Mouse (Mus musculus): ENCODE data around the gene Qrich1. TPM values are rescaled to one million over a fixed set of nuclear protein-coding genes. Genes with fewer than 3 reads are reported as not detected.
A peak's percentile ranks its signal among the peaks of the same experiment; 100 is the strongest.
"Not testable (repeated sequence)": the region's sequence is repeated elsewhere in the genome, so short reads cannot be mapped to it uniquely, and the experiment has no call there.

The Qrich1 gene
- polyA plus RNA-seq, 1 experiment from 2014 or later, result 160 TPM

- Histone ChIP-seq H3K4me2 (peak overlapping the region; percentile 46), H3K4me3 (ENCODE audit: low read depth, low read length) (peak overlapping the region; percentile 17; the same call in 1 of the 2 replicates), H3K27ac (ENCODE audit: low read depth, low read length) (peak overlapping the region; percentile 98), H3K9ac (ENCODE audit: low read length) (peak overlapping the region; percentile 62), H3K27me3 (ENCODE audit: control insufficient read depth, insufficient read depth, low read length) (no peaks in the 10 kb centered on the region; the same call in 1 of the 2 replicates), H3K36me3 (ENCODE audit: control insufficient read depth, insufficient read depth, low read length) (no peaks in the 10 kb centered on the region), H3K4me1 (ENCODE audit: control insufficient read depth, insufficient read depth, low read length) (peaks cover 36% of the 10 kb centered on the region), H3K9me3 (ENCODE audit: control insufficient read depth, low read length) (no peaks in the 10 kb centered on the region)
- ATAC-seq (ENCODE audit: low FRiP score) (peak; percentile 98), DNase-seq (ENCODE audit: low spot score, missing footprints) (peak; percentile 99)
- under 1% methylated on average over 14 of the region's 14 CpGs for whole genome bisulfite sequencing
Measured at GRCm38 (mm10) chr9:108587571-108588180, 71.1 kb downstream of the Qrich1 start.

DNA sequence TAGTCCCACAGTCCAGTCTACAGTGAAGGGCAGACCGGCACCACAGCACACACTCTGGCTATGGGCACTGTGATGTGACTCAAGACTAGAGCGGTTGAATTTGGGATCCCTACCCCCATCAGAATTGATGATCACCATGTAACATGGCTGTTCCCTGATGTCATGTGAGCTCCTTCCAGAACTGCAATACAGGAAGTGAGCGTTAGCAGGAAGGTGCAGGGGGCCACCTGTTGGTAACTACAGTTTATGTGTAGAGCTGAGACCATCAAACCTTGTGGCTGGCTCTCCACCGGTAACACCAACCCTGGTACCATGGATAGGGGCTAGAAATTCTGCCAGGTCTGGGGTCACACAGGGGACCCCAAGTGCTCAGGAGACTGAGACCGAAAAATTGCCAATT, 72.6 kb downstream of the Qrich1 start:
- H3K27ac ChIP-seq (ENCODE audit: low read depth, low read length), result peak overlapping the region; percentile 98
- H3K9me3 ChIP-seq (ENCODE audit: control insufficient read depth, low read length), result no peaks in the 10 kb centered on the region
- WGBS, result 73% methylated on average over 5 of the region's 5 CpGs
- no peaks in the 10 kb centered on the region for H3K36me3 ChIP-seq (ENCODE audit: control insufficient read depth, insufficient read depth, low read length)
- no peaks in the 10 kb centered on the region for H3K27me3 ChIP-seq (ENCODE audit: control insufficient read depth, insufficient read depth, low read length)
- no peak overlapping the region for H3K4me2 ChIP-seq
- H3K4me1 ChIP-seq (ENCODE audit: control insufficient read depth, insufficient read depth, low read length), result peaks cover 36% of the 10 kb centered on the region
- no peak overlapping the region for H3K4me3 ChIP-seq (ENCODE audit: low read depth, low read length)
- DNase-seq (ENCODE audit: low spot score, missing footprints) (no peak), ATAC-seq (ENCODE audit: low FRiP score) (no peak)
- H3K9ac ChIP-seq (ENCODE audit: low read length), result no peak overlapping the region

DNA sequence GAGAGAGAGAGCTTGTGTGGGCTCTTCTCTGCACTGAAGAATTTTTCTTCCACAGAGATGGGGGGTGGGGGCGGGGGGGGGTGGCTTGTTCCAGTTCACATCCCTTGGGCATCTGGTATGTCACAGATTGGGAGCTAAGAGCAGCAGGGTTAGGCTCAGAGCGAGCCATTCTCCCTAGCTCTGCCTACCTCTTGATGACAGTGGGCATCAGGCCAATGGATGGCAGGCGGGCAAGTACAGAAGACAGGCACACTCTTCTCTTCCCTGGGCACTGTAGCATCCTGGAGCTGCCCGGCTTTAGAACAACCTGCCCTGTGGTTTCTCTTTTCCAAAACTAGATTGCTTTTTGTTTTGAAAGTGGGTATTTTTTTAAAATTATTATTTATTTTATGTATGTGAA, 74.9 kb downstream of the Qrich1 start:
- Histone ChIP-seq H3K27ac (ENCODE audit: low read depth, low read length) (no peak overlapping the region), H3K4me1 (ENCODE audit: control insufficient read depth, insufficient read depth, low read length) (peaks cover 32% of the 10 kb centered on the region), H3K4me3 (ENCODE audit: low read depth, low read length) (no peak overlapping the region), H3K4me2 (no peak overlapping the region), H3K36me3 (ENCODE audit: control insufficient read depth, insufficient read depth, low read length) (no peaks in the 10 kb centered on the region), H3K9me3 (ENCODE audit: control insufficient read depth, low read length) (no peaks in the 10 kb centered on the region), H3K27me3 (ENCODE audit: control insufficient read depth, insufficient read depth, low read length) (no peaks in the 10 kb centered on the region), H3K9ac (ENCODE audit: low read length) (no peak overlapping the region)
- 91% methylated on average over 4 of the region's 4 CpGs for WGBS
- ATAC-seq (ENCODE audit: low FRiP score) (no peak), DNase-seq (ENCODE audit: low spot score, missing footprints) (no peak)

DNA sequence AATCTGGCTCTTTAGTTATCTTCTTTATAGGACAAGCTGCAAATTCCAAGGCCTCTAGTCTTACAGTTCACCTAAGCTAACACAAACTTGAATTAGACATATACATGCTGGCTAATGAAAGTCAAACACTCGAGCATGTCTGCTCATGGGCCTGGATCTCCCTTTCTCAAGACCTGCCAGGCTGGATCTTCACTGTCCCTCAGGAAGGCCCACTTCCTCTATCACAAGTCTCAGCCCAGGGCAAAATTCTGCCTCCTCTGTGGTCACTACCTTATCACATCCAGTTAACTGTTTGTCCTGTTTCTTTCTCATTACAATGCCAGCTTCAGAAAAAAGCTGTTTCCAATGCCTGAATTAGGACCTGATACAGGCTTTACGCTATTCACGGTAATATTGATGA, 77.7 kb downstream of the Qrich1 start:
- no peak overlapping the region for H3K9ac ChIP-seq (ENCODE audit: low read length)
- H3K27me3 ChIP-seq (ENCODE audit: control insufficient read depth, insufficient read depth, low read length), result no peaks in the 10 kb centered on the region
- no peaks in the 10 kb centered on the region for H3K9me3 ChIP-seq (ENCODE audit: control insufficient read depth, low read length)
- DNase-seq (ENCODE audit: low spot score, missing footprints), result no peak
- no peaks in the 10 kb centered on the region for H3K36me3 ChIP-seq (ENCODE audit: control insufficient read depth, insufficient read depth, low read length)
- ATAC-seq (ENCODE audit: low FRiP score), result no peak
- peaks cover 8% of the 10 kb centered on the region for H3K4me1 ChIP-seq (ENCODE audit: control insufficient read depth, insufficient read depth, low read length)
- H3K27ac ChIP-seq (ENCODE audit: low read depth, low read length), result no peak overlapping the region
- WGBS, result 89% methylated on average over 3 of the region's 3 CpGs
- no peak overlapping the region for H3K4me3 ChIP-seq (ENCODE audit: low read depth, low read length)
- H3K4me2 ChIP-seq, result no peak overlapping the region

DNA sequence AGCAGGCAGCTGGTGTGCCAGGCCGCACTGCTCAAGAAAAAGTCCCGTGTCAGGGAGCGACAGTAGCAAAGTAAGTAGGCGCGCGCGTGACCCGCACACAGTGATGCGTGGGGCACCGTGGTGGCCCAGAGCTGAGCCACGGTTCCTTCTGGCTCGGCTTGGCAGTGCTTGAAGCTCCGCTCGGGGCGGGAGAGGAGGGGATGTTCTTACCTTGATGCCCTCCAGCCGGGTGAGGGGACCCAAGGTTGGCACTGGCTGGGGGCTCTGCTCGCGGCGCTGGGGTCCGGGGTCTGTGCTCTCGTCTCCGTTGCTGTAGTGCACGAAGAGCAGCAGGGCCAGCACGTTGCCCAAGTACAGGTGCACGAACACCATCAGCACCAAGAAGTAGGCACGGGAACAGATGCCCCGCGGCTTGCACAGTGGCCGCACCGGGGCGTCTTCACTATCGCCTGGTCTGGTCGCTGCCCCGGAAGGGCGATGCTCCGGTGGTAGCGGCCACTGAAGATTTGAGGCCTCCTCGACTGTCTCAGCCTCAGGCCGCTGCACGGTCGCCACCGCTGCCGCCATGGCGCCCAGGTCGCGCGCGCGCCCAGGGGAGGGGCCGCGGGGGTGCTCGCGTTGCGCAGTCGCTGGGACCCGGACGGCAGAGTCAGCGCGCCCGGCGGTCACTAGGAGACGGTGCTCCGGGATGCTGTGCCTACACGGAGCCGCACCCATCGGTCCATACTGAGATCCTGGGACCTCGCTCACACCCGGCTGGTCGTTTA, 80.6 kb downstream of the Qrich1 start, which contains the start of gene P4htm:
P4htm (minus strand) TSS at position 670 of the 767 bp plus-strand sequence.
- H3K9ac ChIP-seq (ENCODE audit: low read length), result peak within 1 kb of the TSS; percentile 73
- 2% methylated on average over 69 of the region's 69 CpGs for WGBS
- peak; percentile 90 for ATAC-seq (ENCODE audit: low FRiP score)

GRCm38 (mm10) chr9:108599021-108599566, 82.5 kb downstream of the Qrich1 start:
- ATAC-seq (ENCODE audit: low FRiP score), result no peak
- peaks cover 4% of the 10 kb centered on the region for H3K36me3 ChIP-seq (ENCODE audit: control insufficient read depth, insufficient read depth, low read length)

More for the DNA sequence above, 80.6 kb downstream of the Qrich1 start, which contains the start of gene P4htm:
- peak; percentile 97 for DNase-seq (ENCODE audit: low spot score, missing footprints)
- H3K4me3 ChIP-seq (ENCODE audit: low read depth, low read length), result peak within 1 kb of the TSS; percentile 63
- H3K9me3 ChIP-seq (ENCODE audit: control insufficient read depth, low read length), result no peaks in the 10 kb centered on the region
- H3K27ac ChIP-seq (ENCODE audit: low read depth, low read length), result 0 out of 2 replicates have a peak within 1 kb of the TSS, but pooled peaks have one; percentile 3
- peaks cover 3% of the 10 kb centered on the region; the same call in 1 of the 2 replicates for H3K4me1 ChIP-seq (ENCODE audit: control insufficient read depth, insufficient read depth, low read length)
- H3K36me3 ChIP-seq (ENCODE audit: control insufficient read depth, insufficient read depth, low read length), result no peaks in the 10 kb centered on the region; the same call in 1 of the 2 replicates
- no peaks in the 10 kb centered on the region for H3K27me3 ChIP-seq (ENCODE audit: control insufficient read depth, insufficient read depth, low read length)
- peak within 1 kb of the TSS; percentile 82 for H3K4me2 ChIP-seq

DNA sequence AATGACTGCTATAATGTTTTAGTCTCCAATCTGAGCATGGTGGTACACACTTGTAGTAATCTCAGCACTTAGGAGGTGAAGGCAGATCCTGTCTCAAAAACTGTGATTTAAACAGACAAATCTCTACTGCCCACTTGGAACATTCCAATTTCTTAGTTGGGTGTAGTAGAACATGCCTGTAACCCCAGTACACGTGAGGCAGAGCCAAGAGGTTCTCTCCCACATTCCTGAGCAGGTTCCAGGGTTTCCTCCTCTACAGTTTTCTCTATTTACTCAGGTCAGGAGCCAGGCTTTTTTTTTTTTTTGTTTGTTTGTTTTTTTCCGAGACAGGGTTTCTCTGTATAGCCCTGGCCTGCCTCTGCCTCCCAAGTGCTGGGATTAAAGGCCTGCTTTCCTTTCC, 83.4 kb downstream of the Qrich1 start:
- Histone ChIP-seq H3K27me3 (ENCODE audit: control insufficient read depth, insufficient read depth, low read length) (no peaks in the 10 kb centered on the region), H3K27ac (ENCODE audit: low read depth, low read length) (no peak overlapping the region), H3K9me3 (ENCODE audit: control insufficient read depth, low read length) (no peaks in the 10 kb centered on the region), H3K4me2 (no peak overlapping the region), H3K36me3 (ENCODE audit: control insufficient read depth, insufficient read depth, low read length) (peaks cover 4% of the 10 kb centered on the region), H3K9ac (ENCODE audit: low read length) (no peak overlapping the region), H3K4me3 (ENCODE audit: low read depth, low read length) (no peak overlapping the region), H3K4me1 (ENCODE audit: control insufficient read depth, insufficient read depth, low read length) (peaks cover 3% of the 10 kb centered on the region; the same call in 1 of the 2 replicates)
- DNase-seq (ENCODE audit: low spot score, missing footprints) (no peak), ATAC-seq (ENCODE audit: low FRiP score) (no peak)
- 72% methylated on average over 2 of the region's 2 CpGs for WGBS

More at GRCm38 (mm10) chr9:108599021-108599566, 82.5 kb downstream of the Qrich1 start:
- 77% methylated on average over 4 of the region's 4 CpGs for WGBS
- no peak overlapping the region for H3K4me2 ChIP-seq
- no peak overlapping the region for H3K4me3 ChIP-seq (ENCODE audit: low read depth, low read length)
- H3K27ac ChIP-seq (ENCODE audit: low read depth, low read length), result no peak overlapping the region
- peak; percentile 100 for DNase-seq (ENCODE audit: low spot score, missing footprints)
- peaks cover 3% of the 10 kb centered on the region; the same call in 1 of the 2 replicates for H3K4me1 ChIP-seq (ENCODE audit: control insufficient read depth, insufficient read depth, low read length)
- no peaks in the 10 kb centered on the region for H3K9me3 ChIP-seq (ENCODE audit: control insufficient read depth, low read length)
- H3K27me3 ChIP-seq (ENCODE audit: control insufficient read depth, insufficient read depth, low read length), result no peaks in the 10 kb centered on the region
- no peak overlapping the region for H3K9ac ChIP-seq (ENCODE audit: low read length)

DNA sequence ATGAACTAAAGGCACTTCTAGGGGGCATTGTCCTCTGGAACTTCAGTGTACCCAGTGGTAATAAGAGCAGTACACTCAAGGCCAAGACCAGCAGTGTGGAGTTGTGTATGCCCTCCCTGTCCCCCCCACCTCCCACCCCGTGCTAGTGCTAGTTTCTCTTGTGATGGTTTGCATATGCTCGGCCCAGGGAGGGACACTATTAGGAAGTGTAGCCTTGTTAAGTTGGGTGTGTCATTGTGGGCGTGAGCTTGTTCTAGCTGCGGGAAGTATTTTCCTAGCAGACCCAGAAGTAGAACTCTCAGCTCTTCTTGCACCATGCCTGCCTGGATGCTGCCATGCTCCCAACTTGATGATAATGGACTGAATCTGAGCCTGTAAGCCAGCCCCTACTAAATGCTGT, 85.4 kb downstream of the Qrich1 start:
- no peak for ATAC-seq (ENCODE audit: low FRiP score)
- 87% methylated on average over 4 of the region's 4 CpGs for WGBS
- H3K9me3 ChIP-seq (ENCODE audit: control insufficient read depth, low read length), result no peaks in the 10 kb centered on the region
- no peak for DNase-seq (ENCODE audit: low spot score, missing footprints)
- no peak overlapping the region for H3K4me2 ChIP-seq
- no peaks in the 10 kb centered on the region for H3K27me3 ChIP-seq (ENCODE audit: control insufficient read depth, insufficient read depth, low read length)
- H3K9ac ChIP-seq (ENCODE audit: low read length), result no peak overlapping the region
- H3K27ac ChIP-seq (ENCODE audit: low read depth, low read length), result no peak overlapping the region
- peaks cover 7% of the 10 kb centered on the region for H3K36me3 ChIP-seq (ENCODE audit: control insufficient read depth, insufficient read depth, low read length)
- peaks cover 3% of the 10 kb centered on the region; the same call in 1 of the 2 replicates for H3K4me1 ChIP-seq (ENCODE audit: control insufficient read depth, insufficient read depth, low read length)
- H3K4me3 ChIP-seq (ENCODE audit: low read depth, low read length), result no peak overlapping the region

DNA sequence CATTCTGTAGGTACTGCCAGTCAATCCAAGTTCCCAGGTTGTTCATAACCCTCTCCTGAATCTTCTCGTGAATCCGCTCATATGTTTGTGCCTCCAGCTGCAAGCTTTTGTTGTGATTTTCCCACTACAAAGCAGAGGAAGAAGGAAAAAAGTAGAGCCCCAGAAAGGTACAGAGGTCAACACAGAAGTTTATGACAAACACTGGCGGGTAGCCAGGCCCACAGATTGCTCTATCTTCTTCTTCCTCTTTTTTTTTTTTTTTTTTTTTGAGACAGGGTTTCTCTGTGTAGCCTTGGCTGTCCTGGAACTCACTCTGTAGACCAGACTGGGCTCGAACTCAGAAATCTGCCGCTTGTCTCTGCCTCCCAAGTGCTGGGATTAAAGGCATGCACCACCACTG, 91.3 kb downstream of the Qrich1 start:
- ATAC-seq (ENCODE audit: low FRiP score); H3K4me3 ChIP-seq (ENCODE audit: low read depth, low read length); H3K9me3 ChIP-seq (ENCODE audit: control insufficient read depth, low read length); H3K9ac ChIP-seq (ENCODE audit: low read length); H3K4me2 ChIP-seq; H3K27ac ChIP-seq (ENCODE audit: low read depth, low read length); H3K4me1 ChIP-seq (ENCODE audit: control insufficient read depth, insufficient read depth, low read length); H3K27me3 ChIP-seq (ENCODE audit: control insufficient read depth, insufficient read depth, low read length); DNase-seq (ENCODE audit: low spot score, missing footprints): not testable (repeated sequence)
- peaks cover 22% of the 10 kb centered on the region for H3K36me3 ChIP-seq (ENCODE audit: control insufficient read depth, insufficient read depth, low read length)
- WGBS, result 97% methylated on average over 5 of the region's 5 CpGs
